Mouse (Mus musculus) CH12.LX (cell line): ENCODE data around the gene St8sia1. TPM values are rescaled to one million over a fixed set of nuclear protein-coding genes. Genes with fewer than 3 reads are reported as not detected.

Experiments
- DNase-seq: peaks from one replicate; pipeline ENCODE4 v3.0.0-alpha.2; 2013; ENCODE audit errors: extremely low read depth
- H3K27ac ChIP-seq: 2 replicates; pipeline ENCODE4 v1.5.1; 2012; ENCODE audit warnings: low read depth, mild to moderate bottlenecking, control low read depth, moderate library complexity; ENCODE audit not compliant: insufficient read depth
- H3K27me3 ChIP-seq: replicated peaks from 2 replicates; pipeline ENCODE3; 2012; ENCODE audit warnings: inconsistent platforms
- H3K36me3 ChIP-seq, 2 experiments: replicated peaks in 1 of 2; 2 replicates each; pipeline versions ENCODE3 to v1.6.1; 2012; ENCODE audit warnings: inconsistent platforms in 1 of 2, low read length in 1 of 2, mild to moderate bottlenecking in 1 of 2, mixed read lengths in 1 of 2, moderate library complexity in 1 of 2; ENCODE audit not compliant: control insufficient read depth in 1 of 2, insufficient read depth in 1 of 2
- H3K4me1 ChIP-seq, 2 experiments: 2 replicates each; pipeline ENCODE4 v1.6.1; 2012; ENCODE audit warnings: inconsistent platforms in 1 of 2, moderate library complexity in 1 of 2; ENCODE audit not compliant: insufficient read depth in 2 of 2, control insufficient read depth in 1 of 2
- H3K4me2 ChIP-seq: 2 replicates; pipeline ENCODE4 v1.6.1; 2012; ENCODE audit warnings: low read depth, mild to moderate bottlenecking, control low read depth; ENCODE audit not compliant: poor library complexity, insufficient read depth, severe bottlenecking
- H3K4me3 ChIP-seq, 3 experiments: fragments of 150-350 bp in 1 of 3; sonication (generic) in 1 of 3; replicated peaks in 1 of 3; 2 replicates each; pipeline versions ENCODE3 to v1.5.1; 2011 to 2012; ENCODE audit warnings: low read depth in 2 of 3, low read length in 2 of 3, mild to moderate bottlenecking in 2 of 3, moderate library complexity in 2 of 3, control low read depth in 1 of 3, improper control_type of control experiment in 1 of 3, inconsistent platforms in 1 of 3, mixed read lengths in 1 of 3; ENCODE audit not compliant: poor library complexity in 1 of 3
- H3K79me2 ChIP-seq: replicated peaks from 2 replicates; pipeline ENCODE4 v1.6.1; 2012; ENCODE audit warnings: mild to moderate bottlenecking, moderate library complexity; ENCODE audit not compliant: control insufficient read depth, poor library complexity, insufficient read depth, severe bottlenecking; ENCODE audit errors: extremely low read depth
- H3K9ac ChIP-seq: 2 replicates; pipeline ENCODE4 v1.6.1; 2012; ENCODE audit warnings: low read depth, mild to moderate bottlenecking, control low read depth, moderate library complexity; ENCODE audit not compliant: insufficient read depth
- H3K9me3 ChIP-seq: replicated peaks from 2 replicates; pipeline ENCODE3; 2012; ENCODE audit warnings: low read length, inconsistent platforms, mixed read lengths
- CHD2 ChIP-seq: IDR thresholded peaks from 2 replicates; pipeline ENCODE4 v1.6.1; 2011; ENCODE audit warnings: low read length, improper control_type of control experiment
- CTCF ChIP-seq, 2 experiments: IDR thresholded peaks in 1 of 2; conservative IDR thresholded peaks in 1 of 2; 2 replicates each; pipeline ENCODE4 v1.5.1; 2011 to 2012; ENCODE audit warnings: low read depth in 2 of 2, low read length in 2 of 2, improper control_type of control experiment in 1 of 2, inconsistent platforms in 1 of 2, mild to moderate bottlenecking in 1 of 2, moderate library complexity in 1 of 2
- ETS1 ChIP-seq: conservative IDR thresholded peaks from 2 replicates; pipeline ENCODE4 v1.6.1; 2012; ENCODE audit warnings: low read depth, mild to moderate bottlenecking, inconsistent platforms, low read length, improper control_type of control experiment, moderate library complexity
- GABPA ChIP-seq: IDR thresholded peaks from 2 replicates; pipeline ENCODE4 v1.6.1; 2012; ENCODE audit warnings: low read depth, low read length, improper control_type of control experiment, inconsistent platforms; ENCODE audit not compliant: insufficient replicate concordance
- JUN ChIP-seq: IDR thresholded peaks from 2 replicates; pipeline ENCODE4 v1.6.1; 2011; ENCODE audit warnings: low read depth, mild to moderate bottlenecking, low read length, improper control_type of control experiment, moderate library complexity; ENCODE audit not compliant: insufficient read depth
- JUND ChIP-seq: conservative IDR thresholded peaks from 2 replicates; pipeline ENCODE4 v1.6.1; 2011; ENCODE audit warnings: low read depth, low read length, improper control_type of control experiment
- KAT2A ChIP-seq: IDR thresholded peaks from 2 replicates; pipeline ENCODE4 v1.6.1; 2012; ENCODE audit warnings: low read length, improper control_type of control experiment, inconsistent platforms; ENCODE audit not compliant: insufficient replicate concordance
- MAX ChIP-seq: IDR thresholded peaks from 2 replicates; pipeline ENCODE4 v1.6.1; 2011; ENCODE audit warnings: low read length, improper control_type of control experiment
- MEF2A ChIP-seq: IDR thresholded peaks from 2 replicates; pipeline ENCODE4 v1.6.1; 2014; ENCODE audit warnings: low read depth, mild to moderate bottlenecking, inconsistent platforms, low read length, improper control_type of control experiment, borderline replicate concordance
- MXI1 ChIP-seq: IDR thresholded peaks from 2 replicates; pipeline ENCODE4 v1.6.1; 2011; ENCODE audit warnings: mild to moderate bottlenecking, low read depth, low read length, improper control_type of control experiment
- NELFE ChIP-seq: IDR thresholded peaks from 2 replicates; pipeline ENCODE4 v1.6.1; 2011; ENCODE audit warnings: low read depth, low read length, improper control_type of control experiment
- PAX5 ChIP-seq: IDR thresholded peaks from 2 replicates; pipeline ENCODE4 v1.6.1; 2012; ENCODE audit warnings: low read length, inconsistent platforms, mixed read lengths
- POLR2A ChIP-seq: IDR thresholded peaks from 2 replicates; pipeline ENCODE4 v1.6.1; 2011; ENCODE audit warnings: low read depth, mild to moderate bottlenecking, improper control_type of control experiment, low read length
- POLR2AphosphoS2 ChIP-seq: IDR thresholded peaks from 2 replicates; pipeline ENCODE4 v1.6.1; 2011; ENCODE audit warnings: low read depth, low read length, improper control_type of control experiment
- RCOR1 ChIP-seq: conservative IDR thresholded peaks from 2 replicates; pipeline ENCODE4 v1.6.1; 2012; ENCODE audit warnings: low read depth, mild to moderate bottlenecking, inconsistent platforms, low read length, improper control_type of control experiment
- SIN3A ChIP-seq: IDR thresholded peaks from 2 replicates; pipeline ENCODE4 v1.6.1; 2012; ENCODE audit warnings: low read length, improper control_type of control experiment, inconsistent platforms
- TBP ChIP-seq: conservative IDR thresholded peaks from 2 replicates; pipeline ENCODE4 v1.6.1; 2011; ENCODE audit warnings: low read depth, low read length, improper control_type of control experiment
- UBTF ChIP-seq: IDR thresholded peaks from 2 replicates; pipeline ENCODE4 v1.6.1; 2012; ENCODE audit warnings: low read depth, mild to moderate bottlenecking, inconsistent platforms, low read length, improper control_type of control experiment, moderate library complexity
- ZNF384 ChIP-seq: IDR thresholded peaks from 2 replicates; pipeline ENCODE4 v1.6.1; 2012; ENCODE audit warnings: low read depth, low read length, improper control_type of control experiment, inconsistent platforms
- dilution Hi-C: fragments of 300-500 bp; cut with MboI; formaldehyde crosslinking; loops from 2 replicates; pipeline ENCODE4 v1.14.3; 2020; ENCODE audit warnings: low sequenced_read_pairs; ENCODE audit not compliant: extremely low pct_unique_long_range_greater_than_20kb, extremely low pct_ligation_motif_present
- in situ Hi-C: fragments of 300-500 bp; cut with MboI; formaldehyde crosslinking; loops from 3 replicates; pipeline ENCODE4 v1.14.3; 2019; ENCODE audit warnings: low sequenced_read_pairs, low pct_ligation_motif_present, low pct_unique_long_range_greater_than_20kb, mixed read lengths
- polyA plus RNA-seq: library from polyadenylated mRNA; unstranded; fragments of >175 nt; gene quantifications from 2 replicates; pipeline ENCODE4 v1.2.1, GENCODE M21; 2012; ENCODE audit warnings: low read depth; ENCODE audit not compliant: insufficient read length
- total RNA-seq, 2 experiments: library from RNA; depleted of rRNA; stranded (reverse); fragments of 300-350 nt in 1 of 2; fragments of >200 nt in 1 of 2; gene quantifications; 2 replicates each; pipeline ENCODE4 v1.2.3; 2012 to 2014

Gene St8sia1
- total and polyA plus RNA-seq, 3 experiments, result 0.13 to 0.51 (median 0.20) TPM

- Histone ChIP-seq H3K27me3 (no peaks in the 10 kb centered on the region), H3K4me3 (no peak overlapping the region), H3K9ac (no peak overlapping the region), H3K4me1 (peaks cover 0 to 18% of the 10 kb centered on the region in 2 experiments; a peak in 2 of 4 replicates), H3K79me2 (no peaks in the 10 kb centered on the region), H3K36me3 (no peaks in the 10 kb centered on the region), H3K27ac (no peak overlapping the region), H3K9me3 (no peaks in the 10 kb centered on the region), H3K4me2 (no peak overlapping the region)
- no peak for DNase-seq
- dilution Hi-C loops, result no loop called here
- in situ Hi-C loops, result loop anchor here (25.0 kb wide), 1 partner anchor 101 kb away; no protein-coding TSS in a partner anchor
- TF ChIP-seq CHD2 (no peak), POLR2A (no peak), MEF2A (no peak), PAX5 (no peak), UBTF (no peak), KAT2A (no peak), JUN (no peak), JUND (no peak), GABPA (no peak), ZNF384 (no peak), NELFE (no peak), ETS1 (no peak)
These were observed 674 bp downstream of the St8sia1 start for GRCm38 (mm10) chr6:142963480-142964075.

GRCm38 (mm10) chr6:142962881-142963280, 1.4 kb downstream of the St8sia1 start:
- no peaks in the 10 kb centered on the region for H3K9me3 ChIP-seq
- H3K79me2 ChIP-seq, result no peaks in the 10 kb centered on the region
- dilution Hi-C loops (no loop called here), in situ Hi-C loops (loop anchor here (25.0 kb wide), 1 partner anchor 101 kb away; no protein-coding TSS in a partner anchor)
- no peak for DNase-seq
- TF ChIP-seq SIN3A (no peak), MAX (no peak), TBP (no peak), RCOR1 (no peak), POLR2AphosphoS2 (no peak), CTCF (conservative IDR thresholded peaks at IDR 0.05 in 1 of 2, IDR thresholded peaks at IDR 0.05 in 1 of 2; ENCODE audit: low read depth in 2 of 2, low read length in 2 of 2) (no peak), MXI1 (no peak), JUN (no peak), CHD2 (no peak), UBTF (no peak)
- no peaks in the 10 kb centered on the region for H3K27me3 ChIP-seq
- H3K4me1 ChIP-seq, result peaks cover 0 to 24% of the 10 kb centered on the region in 2 experiments; a peak in 2 of 4 replicates
- H3K36me3 ChIP-seq, result no peaks in the 10 kb centered on the region
- no peak overlapping the region for H3K4me3 ChIP-seq
- no peak overlapping the region for H3K4me2 ChIP-seq
- H3K9ac ChIP-seq, result no peak overlapping the region
- no peak overlapping the region for H3K27ac ChIP-seq
